Mouse (Mus musculus): ENCODE measurements around the gene Cmya5. TPM values are rescaled to one million over a fixed set of nuclear protein-coding genes. Genes with fewer than 3 reads are reported as not detected.

Cmya5 gene
- total RNA-seq, 2 experiments from 2014 or later: 758 to 970 TPM

DNA sequence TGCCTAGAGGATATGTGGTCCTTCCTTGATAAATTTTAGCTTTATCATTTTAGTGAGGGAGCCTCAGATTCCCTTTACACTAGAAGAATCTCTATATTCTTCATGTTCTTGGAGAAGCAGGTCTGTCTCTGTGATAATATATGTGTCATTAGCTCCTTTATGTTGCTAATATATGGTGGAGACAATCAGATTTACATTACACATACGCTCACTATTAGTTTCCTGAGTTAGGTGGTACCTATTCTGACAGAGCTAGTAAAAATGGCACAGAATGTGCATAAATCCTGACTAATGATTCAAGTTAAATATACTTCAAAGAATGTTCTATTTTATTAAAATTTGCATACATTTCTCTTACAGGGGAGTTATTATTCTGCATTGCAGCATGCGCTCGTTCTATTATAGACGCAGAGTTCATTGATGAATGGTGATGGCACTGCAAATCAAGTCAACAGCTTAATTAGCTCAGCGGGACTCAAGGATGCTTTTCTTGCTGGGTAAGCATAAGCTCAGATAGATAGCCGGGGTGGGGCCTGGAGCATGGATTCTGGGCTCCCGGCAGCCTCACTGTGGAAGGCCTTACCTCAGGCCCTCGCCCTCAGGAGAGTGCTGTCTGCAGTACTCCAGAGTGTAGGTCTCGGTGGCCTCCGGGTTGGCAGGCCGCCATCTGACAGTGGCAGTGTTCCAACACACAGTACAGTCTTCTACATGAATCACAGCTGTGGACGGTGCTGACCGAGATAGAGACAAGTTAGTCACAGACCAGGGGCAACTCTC is 81.5 kb downstream of the Cmya5 start:
- DNase-seq: peak; percentile 60

GRCm38 (mm10) chr13:93061311-93061710 is 83.2 kb downstream of the Cmya5 start:
- no peak for DNase-seq

DNA sequence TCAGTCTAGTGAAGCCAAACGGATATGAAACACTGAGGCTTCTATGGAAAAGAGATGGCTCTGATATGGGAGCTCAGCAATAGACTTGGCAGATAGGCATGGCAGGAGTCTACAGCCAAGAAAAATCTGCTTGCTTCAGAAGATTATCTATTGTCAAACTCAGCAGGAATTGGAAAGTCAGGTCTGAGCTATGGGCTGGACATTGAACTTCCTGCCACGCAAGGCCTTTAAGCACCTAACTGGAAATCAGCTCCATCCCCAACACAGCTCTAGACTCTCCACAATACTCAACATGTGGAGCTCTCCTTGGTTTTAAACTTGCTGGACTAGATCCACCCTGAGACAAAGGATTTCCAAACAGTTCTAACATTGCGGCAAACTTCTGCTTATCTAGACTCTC is 84.1 kb downstream of the Cmya5 start:
- DNase-seq: no peak

GRCm38 (mm10) chr13:93058551-93059011 is 85.9 kb downstream of the Cmya5 start:
- DNase-seq: no peak

DNA sequence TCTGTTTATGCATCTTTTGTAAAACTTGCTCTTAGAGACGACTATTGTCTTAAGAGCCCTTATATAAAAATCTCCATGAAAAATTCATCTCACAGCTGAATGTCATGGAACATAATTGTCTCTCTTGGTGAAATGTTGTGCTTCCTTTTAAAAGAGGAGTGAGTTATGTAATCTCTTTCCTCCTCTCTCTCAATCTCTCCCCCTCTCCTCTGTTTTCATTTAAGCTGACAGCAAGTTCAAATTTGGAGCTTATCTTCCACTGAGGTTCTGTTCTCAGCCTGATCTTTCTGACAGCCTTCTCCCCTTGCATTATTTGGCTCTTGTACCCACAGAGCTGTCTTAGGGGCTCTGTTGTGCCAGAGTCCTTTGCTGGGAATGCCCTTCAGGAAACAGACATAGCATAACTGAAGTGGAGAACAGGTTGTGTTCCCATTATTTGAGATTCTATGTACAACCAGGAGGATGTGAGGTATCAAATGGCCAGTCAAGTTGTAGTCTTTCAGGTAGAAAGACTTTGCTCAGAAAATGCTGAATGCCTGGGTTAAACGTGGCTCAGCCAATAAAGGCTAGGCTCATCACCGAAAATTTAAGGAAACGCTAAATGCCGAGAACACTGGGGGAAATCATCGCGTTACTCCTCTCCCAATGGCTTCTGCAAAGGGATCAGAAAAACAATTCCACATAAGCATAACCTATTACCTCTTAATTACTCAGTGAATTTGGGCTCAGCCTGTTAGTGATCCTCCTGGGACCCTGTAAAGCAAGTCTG is 86.8 kb downstream of the Cmya5 start:
- no peak for DNase-seq

GRCm38 (mm10) chr13:93056091-93056490 is 88.4 kb downstream of the Cmya5 start:
- DNase-seq: no peak

DNA sequence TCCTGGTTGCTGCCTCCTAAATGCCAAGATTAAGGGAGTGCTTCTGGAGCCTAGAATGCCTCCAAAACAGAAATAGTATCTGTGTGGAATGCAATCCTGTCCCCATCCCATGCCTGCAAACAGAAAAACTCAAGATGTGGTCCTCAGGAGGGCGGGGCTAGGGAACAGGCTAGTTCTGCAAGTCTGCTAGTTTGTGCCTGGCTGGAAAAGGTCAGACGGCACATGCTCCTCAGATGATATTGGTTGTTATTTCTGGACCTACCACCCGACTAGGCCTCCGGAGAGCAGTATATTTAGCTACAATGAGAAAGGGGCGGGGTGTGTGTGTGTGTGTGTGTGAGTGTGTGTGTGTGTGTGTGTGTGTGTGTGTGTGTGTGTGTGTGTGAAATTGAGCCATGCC is 93.0 kb downstream of the Cmya5 start:
- peak; percentile 73 for DNase-seq

GRCm38 (mm10) chr13:93041021-93041420 is 103.5 kb downstream of the Cmya5 start:
- no peak for DNase-seq

- no peak for DNase-seq
These were observed 108.3 kb downstream of the Cmya5 start for GRCm38 (mm10) chr13:93036218-93036617.

DNA sequence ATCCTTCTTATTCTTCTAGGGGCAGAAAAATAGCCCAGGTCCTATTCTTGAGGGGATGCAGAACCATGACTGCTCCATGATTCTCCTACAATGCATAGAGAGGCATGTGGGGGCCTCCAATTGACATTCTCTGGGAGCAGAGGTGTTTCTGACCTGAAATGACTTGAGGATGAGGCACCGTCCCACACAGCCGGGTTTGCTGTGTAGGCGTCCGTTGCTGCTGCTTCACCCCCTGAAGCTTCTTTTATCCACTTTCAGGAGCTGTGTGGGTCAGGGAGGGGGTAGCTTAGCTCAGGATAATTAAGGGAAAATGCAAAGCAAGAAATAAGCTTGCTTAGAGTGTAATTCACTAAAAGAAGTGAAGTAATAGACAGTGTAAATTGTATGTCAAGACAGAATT is 115.2 kb downstream of the Cmya5 start:
- DNase-seq: no peak

DNA sequence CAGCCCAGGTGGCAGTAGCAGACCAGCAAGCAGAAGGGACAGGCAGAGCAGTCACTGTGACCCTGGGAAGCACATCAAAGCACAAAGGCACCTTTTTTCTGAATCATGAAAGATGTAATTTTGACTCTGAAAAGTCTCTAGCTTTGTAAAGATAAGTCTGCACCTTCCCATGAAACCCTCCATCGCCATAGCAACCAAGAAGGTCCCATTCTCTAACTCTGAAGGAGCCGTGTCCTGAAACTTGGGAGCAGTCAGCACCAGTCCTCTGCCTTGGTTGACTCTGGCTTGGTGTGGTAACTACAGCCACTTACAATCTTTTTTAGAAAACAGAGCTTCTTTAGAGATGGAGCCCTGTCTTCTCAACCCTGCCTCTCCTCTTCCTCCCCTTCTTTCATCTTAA is 119.7 kb downstream of the Cmya5 start:
- no peak for DNase-seq

DNA sequence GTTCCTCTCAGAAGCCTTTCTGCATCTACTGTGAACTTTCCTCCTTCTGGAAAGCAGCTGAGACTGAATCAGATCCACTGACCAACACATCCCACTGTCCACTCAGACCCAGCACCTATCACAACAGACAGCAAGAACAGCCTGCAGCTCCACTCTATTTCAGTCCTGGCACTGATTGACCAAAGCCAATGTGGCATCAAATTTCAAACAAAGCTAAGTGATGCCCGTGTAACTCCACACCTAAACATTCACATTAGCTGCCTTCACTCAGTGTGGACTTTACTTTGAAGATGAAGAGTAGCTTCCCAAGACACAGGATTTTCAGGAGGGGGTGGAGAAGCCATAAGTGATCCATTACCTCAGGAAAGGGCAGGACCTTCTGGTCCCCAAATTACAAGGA is 122.4 kb downstream of the Cmya5 start:
- DNase-seq: no peak

DNA sequence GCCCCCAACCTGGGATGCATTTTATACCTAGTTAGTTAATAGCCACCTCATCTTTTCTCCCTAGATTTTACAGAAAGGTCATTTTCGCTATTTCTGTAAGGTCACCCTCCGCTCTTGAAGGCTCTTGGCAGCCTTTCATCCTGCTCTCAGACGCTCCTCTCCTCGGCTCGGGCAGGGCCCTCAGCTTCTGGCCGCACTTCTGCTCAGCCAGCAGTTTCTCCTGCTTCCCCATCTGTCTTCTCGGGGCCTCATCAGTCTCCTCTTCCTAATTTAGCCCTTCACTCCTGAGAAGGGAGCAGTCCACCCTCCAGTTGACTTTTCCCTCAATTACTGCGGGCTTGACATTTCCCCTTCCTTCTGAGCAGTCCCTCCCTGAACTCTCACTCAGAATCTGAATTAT is 131.6 kb downstream of the Cmya5 start:
- peak; percentile 69 for DNase-seq

DNA sequence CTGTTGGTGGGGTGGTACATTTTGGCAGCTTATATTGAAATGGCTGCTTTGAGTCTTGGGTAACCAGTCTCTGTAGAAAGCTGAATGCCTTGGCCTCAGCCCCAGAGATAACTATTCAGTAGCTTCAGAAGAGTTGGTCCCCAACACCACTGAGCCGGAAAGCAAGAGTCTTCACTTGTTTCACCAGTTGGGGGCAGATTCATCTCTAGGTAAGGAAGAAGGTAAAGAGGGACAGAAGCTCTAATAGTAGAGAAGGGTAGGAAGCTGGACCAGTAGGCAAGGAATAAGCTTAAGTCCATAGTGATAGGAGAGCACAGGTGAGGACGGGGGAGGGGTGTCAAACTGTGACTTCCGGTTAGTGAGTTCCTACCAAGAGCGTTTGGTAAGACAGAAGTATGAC is 133.2 kb downstream of the Cmya5 start:
- no peak for DNase-seq

DNA sequence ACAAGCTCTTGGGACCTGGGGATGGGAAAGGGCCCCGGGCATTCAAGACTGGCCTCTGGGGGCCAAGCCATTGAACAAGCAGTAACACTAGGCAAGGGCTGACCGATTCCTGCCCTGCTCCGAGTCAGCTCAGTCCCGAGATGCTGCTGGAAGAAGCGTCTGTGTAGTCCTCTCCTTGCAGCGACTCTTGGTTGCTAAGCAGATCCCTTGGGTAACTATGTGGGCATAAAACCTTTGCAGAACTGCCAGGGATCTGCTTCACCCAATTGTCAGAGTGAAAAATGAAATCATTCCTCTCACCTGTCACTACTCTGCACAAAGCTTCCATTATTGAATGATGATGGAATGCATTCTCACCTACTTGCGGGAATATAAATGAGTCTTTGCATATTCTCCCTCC is 134.0 kb downstream of the Cmya5 start:
- DNase-seq: no peak

DNA sequence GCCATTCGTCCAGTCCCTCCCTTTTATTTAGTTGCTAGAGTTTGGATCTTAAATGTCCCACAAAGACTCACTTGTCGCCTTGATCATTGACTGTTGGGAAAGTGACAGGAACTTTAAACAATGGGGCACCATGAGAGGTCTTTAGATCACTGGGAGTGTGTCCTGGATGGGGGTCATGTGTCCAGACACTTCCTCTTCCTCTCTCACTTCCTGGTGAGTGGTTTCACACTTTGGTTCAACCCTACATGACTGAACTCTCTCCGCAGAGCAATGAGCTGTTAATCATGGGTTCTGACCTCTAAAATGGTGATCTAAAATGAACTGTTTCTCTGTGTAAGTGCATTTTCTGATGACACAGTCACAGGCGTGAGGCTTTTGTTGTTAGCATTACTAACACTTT is 137.4 kb downstream of the Cmya5 start:
- no peak for DNase-seq

DNA sequence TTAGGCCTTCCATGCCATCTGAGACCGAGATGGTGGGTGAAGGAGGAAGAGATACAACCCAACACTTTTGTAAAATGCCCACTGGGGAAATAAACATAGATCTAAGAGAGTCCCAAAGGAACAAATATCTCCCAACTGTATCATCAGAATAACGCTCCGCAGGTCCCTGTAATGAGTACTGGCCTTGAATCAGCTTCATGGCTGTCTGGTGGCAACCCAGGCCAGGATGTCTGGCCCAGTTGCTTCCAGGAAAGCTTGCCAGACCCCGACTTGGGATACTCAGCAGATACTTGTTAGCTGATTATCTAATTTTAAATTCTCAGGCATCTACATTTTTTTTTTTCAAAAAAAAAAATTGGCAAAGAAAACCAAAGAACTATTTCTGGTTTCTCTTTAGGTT is 138.2 kb downstream of the Cmya5 start:
- DNase-seq: peak; percentile 41

DNA sequence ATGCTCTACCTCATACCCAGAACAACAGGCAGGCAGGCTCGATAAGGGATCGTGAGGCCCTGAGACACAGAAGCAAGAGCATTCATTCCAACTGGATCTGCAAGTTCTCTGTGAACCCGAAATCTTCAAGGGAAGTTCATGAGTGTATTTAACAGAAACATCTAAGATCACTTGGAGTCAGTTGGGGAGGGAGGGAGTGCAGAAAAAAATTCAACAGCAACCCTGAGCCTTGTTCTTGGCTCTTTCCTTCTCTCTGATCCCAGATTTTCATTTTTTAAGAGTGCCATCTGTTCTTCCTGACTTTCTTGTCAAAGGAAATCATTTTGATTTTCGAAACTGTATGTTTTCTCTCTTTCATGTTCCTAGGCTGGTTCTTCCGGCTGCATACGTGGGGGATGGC is 140.5 kb downstream of the Cmya5 start:
- DNase-seq: no peak

- peak; percentile 81 for DNase-seq
These were observed 142.1 kb downstream of the Cmya5 start for GRCm38 (mm10) chr13:93002456-93002855.

- peak; percentile 74 for DNase-seq
These were observed 143.7 kb downstream of the Cmya5 start for GRCm38 (mm10) chr13:93000640-93001351.

- no peak for DNase-seq
These were observed 144.7 kb downstream of the Cmya5 start for GRCm38 (mm10) chr13:92999860-93000259.

DNA sequence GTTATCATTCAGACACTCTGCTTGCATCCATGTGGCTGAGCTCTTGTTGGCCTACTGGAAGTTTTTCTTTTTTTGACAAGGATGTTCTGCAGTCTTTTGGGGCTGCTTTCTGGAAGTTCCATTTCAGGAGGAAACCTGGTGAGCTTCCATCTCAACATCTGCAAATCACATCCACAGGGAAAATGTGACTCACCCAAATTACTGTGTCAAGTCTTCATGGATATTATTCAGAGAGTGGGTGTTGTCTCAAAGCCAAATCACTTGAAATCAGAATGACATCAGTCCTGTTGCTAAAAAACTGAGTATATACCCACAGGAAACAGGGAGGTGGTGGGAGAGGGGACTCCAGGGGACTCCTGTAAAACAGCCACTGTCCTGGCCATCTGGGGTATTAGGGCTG is 149.8 kb downstream of the Cmya5 start:
- DNase-seq: peak; percentile 53

GRCm38 (mm10) chr13:92992823-92993222 is 151.7 kb downstream of the Cmya5 start:
- DNase-seq: no peak
